Mouse (Mus musculus): ENCODE measurements at regions not wholly inside any gene's neighbourhood (a gene's known extent, or its start where the extent isn't known, plus 50 kb on each side); places are given as distances from the start of the nearest gene placed in this dataset.
A peak's percentile ranks its signal among the peaks of the same experiment; 100 is the strongest.
"Not testable (repeated sequence)": the region's sequence is repeated elsewhere in the genome, so short reads cannot be mapped to it uniquely, and the experiment has no call there.

DNA sequence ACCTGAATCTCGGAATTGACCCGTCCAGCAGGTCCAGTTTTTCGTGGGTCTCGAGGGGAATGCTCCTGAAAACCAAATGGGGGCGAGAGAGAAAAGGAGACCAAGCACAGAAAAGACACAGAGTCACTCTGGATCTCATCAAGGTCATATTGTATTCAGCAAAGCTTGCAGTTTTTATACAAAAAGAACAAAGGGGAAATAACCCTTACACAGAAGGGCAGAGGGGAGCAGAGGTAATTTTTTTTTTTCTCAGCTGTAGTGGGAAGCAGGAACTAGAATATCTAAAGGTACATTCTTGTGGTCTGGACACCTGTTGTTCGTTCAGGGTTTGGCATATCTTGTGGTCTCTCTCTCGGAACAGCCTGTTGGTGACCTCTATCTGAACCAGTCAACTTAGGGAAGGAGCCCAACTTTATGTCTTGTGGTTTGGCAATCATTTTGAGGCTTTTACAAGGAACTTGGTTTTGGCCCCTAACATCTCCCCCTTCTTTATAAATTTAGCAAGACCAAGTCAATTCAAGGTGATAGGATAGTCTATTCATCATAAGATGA, 1645.9 kb upstream of the Cdh9 start:
- WGBS = 83% methylated on average over 7 of the region's 7 CpGs
- TF ChIP-seq CTCF (IDR thresholded peaks at IDR 0.05; ENCODE audit: low read depth) = no peak
- H3K27ac ChIP-seq = no peak overlapping the region
- no peaks in the 10 kb centered on the region for H3K27me3 ChIP-seq (ENCODE audit: insufficient read depth, low read length)
- no peak overlapping the region for H3K9ac ChIP-seq (replicated peaks; ENCODE audit: low read length)
- H3K4me2 ChIP-seq (ENCODE audit: low read depth, low read length) = no peak overlapping the region
- peaks cover 8% of the 10 kb centered on the region; the same call in 1 of the 2 replicates for H3K9me3 ChIP-seq (ENCODE audit: low read length)
- H3K4me3 ChIP-seq (ENCODE audit: low read length) = no peak overlapping the region
- H3K4me1 ChIP-seq (ENCODE audit: insufficient read depth, low read length) = no peaks in the 10 kb centered on the region
- ATAC-seq (no peak), DNase-seq (ENCODE audit: low spot score) (no peak)
- H3K36me3 ChIP-seq (ENCODE audit: insufficient read depth, low read length) = no peaks in the 10 kb centered on the region

DNA sequence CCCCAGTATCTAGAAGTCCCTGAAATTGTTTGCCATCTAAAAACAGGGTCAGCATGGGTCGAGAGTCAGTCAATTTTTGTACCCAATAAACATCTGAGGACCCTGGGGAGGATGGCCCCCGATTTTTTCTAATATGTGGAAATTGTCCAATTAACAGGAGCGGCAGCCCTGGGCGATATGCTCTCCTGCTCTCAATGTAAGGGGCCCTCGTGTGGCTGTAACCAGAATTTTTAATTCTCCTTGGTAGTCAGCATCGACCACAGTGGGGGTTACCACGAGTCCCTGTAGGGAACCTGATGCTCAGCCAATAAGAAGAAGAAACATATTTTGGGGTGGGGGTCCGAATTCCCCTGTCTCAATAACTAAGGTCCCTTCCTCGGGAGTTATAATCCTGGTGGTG, 1639.9 kb upstream of the Cdh9 start:
- H3K27ac ChIP-seq; H3K9ac ChIP-seq (replicated peaks; ENCODE audit: low read length); H3K4me1 ChIP-seq (ENCODE audit: insufficient read depth, low read length); DNase-seq (ENCODE audit: low spot score); H3K4me2 ChIP-seq (ENCODE audit: low read depth, low read length); ATAC-seq; H3K27me3 ChIP-seq (ENCODE audit: insufficient read depth, low read length); H3K9me3 ChIP-seq (ENCODE audit: low read length); H3K36me3 ChIP-seq (ENCODE audit: insufficient read depth, low read length); H3K4me3 ChIP-seq (ENCODE audit: low read length): not testable (repeated sequence)
- WGBS = 89% methylated on average over 9 of the region's 9 CpGs

DNA sequence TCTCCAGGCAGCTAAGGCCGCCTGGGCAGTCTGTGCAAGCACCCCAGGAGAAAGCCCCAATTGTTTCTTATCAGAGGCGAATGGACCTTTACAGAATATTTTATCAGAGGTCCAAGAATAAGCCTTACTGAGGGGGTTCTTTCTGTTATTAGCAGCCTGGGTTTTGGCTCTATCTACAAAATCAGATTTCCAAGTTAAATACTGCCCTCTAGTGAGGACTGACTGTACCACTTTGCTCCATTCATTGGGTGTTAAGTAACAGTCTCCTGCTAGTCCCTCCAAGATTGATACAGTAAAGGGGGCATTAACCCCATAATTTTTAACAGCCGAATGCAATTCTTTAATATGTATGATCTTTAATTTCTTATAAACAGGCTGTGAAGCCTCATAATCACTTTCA, 1638.8 kb upstream of the Cdh9 start:
- not testable (repeated sequence) for H3K27ac ChIP-seq; H3K4me1 ChIP-seq (ENCODE audit: insufficient read depth, low read length); H3K4me2 ChIP-seq (ENCODE audit: low read depth, low read length); DNase-seq (ENCODE audit: low spot score); H3K36me3 ChIP-seq (ENCODE audit: insufficient read depth, low read length); H3K4me3 ChIP-seq (ENCODE audit: low read length); H3K9me3 ChIP-seq (ENCODE audit: low read length); ATAC-seq; H3K9ac ChIP-seq (replicated peaks; ENCODE audit: low read length); H3K27me3 ChIP-seq (ENCODE audit: insufficient read depth, low read length)
- 75% methylated on average over 3 of the region's 3 CpGs for WGBS

GRCm38 (mm10) chr15:15091531-15092290, 1636.8 kb upstream of the Cdh9 start:
- Histone ChIP-seq H3K4me1 (ENCODE audit: insufficient read depth, low read length) (no peaks in the 10 kb centered on the region), H3K4me2 (ENCODE audit: low read depth, low read length) (no peak overlapping the region), H3K36me3 (ENCODE audit: insufficient read depth, low read length) (no peaks in the 10 kb centered on the region), H3K9ac (replicated peaks; ENCODE audit: low read length) (no peak overlapping the region), H3K4me3 (ENCODE audit: low read length) (no peak overlapping the region), H3K27me3 (ENCODE audit: insufficient read depth, low read length) (no peaks in the 10 kb centered on the region), H3K9me3 (ENCODE audit: low read length) (no peaks in the 10 kb centered on the region), H3K27ac (no peak overlapping the region)
- DNase-seq (ENCODE audit: low spot score) (no peak), ATAC-seq (no peak)
- TF ChIP-seq CTCF (IDR thresholded peaks at IDR 0.05; ENCODE audit: low read depth) = no peak
- 79% methylated on average over 2 of the region's 2 CpGs for WGBS

DNA sequence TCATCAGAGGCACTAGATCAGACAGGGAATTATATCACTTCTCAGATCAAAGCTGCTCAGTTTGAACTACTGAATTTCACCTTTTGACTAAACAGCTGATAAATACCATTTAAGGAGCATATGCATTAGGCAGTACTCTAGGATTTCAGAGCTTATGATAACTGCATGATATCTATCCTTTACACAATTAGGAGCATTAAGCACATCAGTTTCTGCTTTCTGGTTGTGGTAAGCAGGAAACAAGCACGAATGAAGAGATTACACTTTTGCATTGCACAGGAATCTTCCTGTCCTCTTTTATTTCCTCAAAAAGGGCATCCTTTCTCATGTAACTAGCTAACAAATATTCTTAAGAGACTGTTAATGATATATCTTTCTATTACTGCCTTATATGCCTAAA, 1631.2 kb upstream of the Cdh9 start:
- Histone ChIP-seq H3K4me2 (ENCODE audit: low read depth, low read length) (no peak overlapping the region), H3K9me3 (ENCODE audit: low read length) (no peaks in the 10 kb centered on the region), H3K36me3 (ENCODE audit: insufficient read depth, low read length) (no peaks in the 10 kb centered on the region), H3K4me1 (ENCODE audit: insufficient read depth, low read length) (no peaks in the 10 kb centered on the region), H3K9ac (replicated peaks; ENCODE audit: low read length) (no peak overlapping the region), H3K4me3 (ENCODE audit: low read length) (no peak overlapping the region), H3K27me3 (ENCODE audit: insufficient read depth, low read length) (no peaks in the 10 kb centered on the region), H3K27ac (no peak overlapping the region)
- DNase-seq (ENCODE audit: low spot score) = no peak
- no peak for TF ChIP-seq CTCF (IDR thresholded peaks at IDR 0.05; ENCODE audit: low read depth)
- no peak for ATAC-seq
- 87% methylated on average over 1 of the region's 1 CpGs for WGBS

DNA sequence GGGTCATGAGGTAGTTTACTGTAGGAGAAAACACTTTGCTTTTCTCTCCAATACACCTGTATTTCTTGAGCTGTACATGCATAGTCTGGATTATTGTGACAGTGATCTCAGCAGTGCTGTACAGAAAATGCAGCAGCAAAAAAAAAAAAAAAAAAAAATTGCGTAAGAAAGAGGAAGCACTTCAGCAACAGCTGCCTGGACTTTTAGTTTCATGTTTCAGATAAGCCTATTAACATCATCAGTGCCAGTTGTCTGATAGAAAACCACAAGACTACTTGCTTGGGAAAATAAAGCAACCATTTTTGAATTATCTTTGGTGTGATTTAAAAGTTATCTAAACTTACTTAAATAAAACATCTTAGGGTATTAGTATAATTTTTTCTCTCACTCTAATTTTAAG, 1626.4 kb upstream of the Cdh9 start:
- H3K4me2 ChIP-seq (ENCODE audit: low read depth, low read length) = no peak overlapping the region
- ATAC-seq = no peak
- no peak overlapping the region for H3K9ac ChIP-seq (replicated peaks; ENCODE audit: low read length)
- TF ChIP-seq CTCF (IDR thresholded peaks at IDR 0.05; ENCODE audit: low read depth) = no peak
- H3K4me1 ChIP-seq (ENCODE audit: insufficient read depth, low read length) = no peaks in the 10 kb centered on the region
- H3K36me3 ChIP-seq (ENCODE audit: insufficient read depth, low read length) = no peaks in the 10 kb centered on the region
- DNase-seq (ENCODE audit: low spot score) = no peak
- H3K4me3 ChIP-seq (ENCODE audit: low read length) = no peak overlapping the region
- no peaks in the 10 kb centered on the region for H3K9me3 ChIP-seq (ENCODE audit: low read length)
- H3K27ac ChIP-seq = no peak overlapping the region
- H3K27me3 ChIP-seq (ENCODE audit: insufficient read depth, low read length) = no peaks in the 10 kb centered on the region
- WGBS = 71% methylated on average over 1 of the region's 1 CpGs

GRCm38 (mm10) chr15:15120109-15120508, 1608.4 kb upstream of the Cdh9 start:
- H3K9ac ChIP-seq (replicated peaks; ENCODE audit: low read length) = no peak overlapping the region
- DNase-seq (ENCODE audit: low spot score) = peak; percentile 70
- WGBS = 39% methylated on average over 1 of the region's 1 CpGs
- no peak overlapping the region for H3K4me2 ChIP-seq (ENCODE audit: low read depth, low read length)
- ATAC-seq = peak; percentile 86
- no peaks in the 10 kb centered on the region for H3K36me3 ChIP-seq (ENCODE audit: insufficient read depth, low read length)
- no peak overlapping the region for H3K27ac ChIP-seq
- H3K27me3 ChIP-seq (ENCODE audit: insufficient read depth, low read length) = no peaks in the 10 kb centered on the region
- no peak for TF ChIP-seq CTCF (IDR thresholded peaks at IDR 0.05; ENCODE audit: low read depth)
- no peaks in the 10 kb centered on the region for H3K9me3 ChIP-seq (ENCODE audit: low read length)
- no peak overlapping the region for H3K4me3 ChIP-seq (ENCODE audit: low read length)
- no peaks in the 10 kb centered on the region for H3K4me1 ChIP-seq (ENCODE audit: insufficient read depth, low read length)
